Mouse (Mus musculus): ENCODE data around the gene Platr17.
A peak's percentile ranks its signal among the peaks of the same experiment; 100 is the strongest.
"Not testable (repeated sequence)": the region's sequence is repeated elsewhere in the genome, so short reads cannot be mapped to it uniquely, and the experiment has no call there.

Gene Platr17

GRCm38 (mm10) chr17:33904835-33905234, at the start of gene Platr17:
Gene Platr17, plus strand, starts transcription at chr17:33905135.
- DNase-seq (ENCODE audit: low spot score): not testable (repeated sequence)

GRCm38 (mm10) chr17:33857816-33858215, 47.1 kb upstream of the Platr17 start:
- DNase-seq (ENCODE audit: low spot score): no peak

GRCm38 (mm10) chr17:33865330-33866030, 39.5 kb upstream of the Platr17 start:
- peak; percentile 50 for DNase-seq (ENCODE audit: low spot score)

- DNase-seq (ENCODE audit: low spot score): not testable (repeated sequence)
These were observed 31.4 kb upstream of the Platr17 start, which contains the start of gene Gm7029 for GRCm38 (mm10) chr17:33873537-33873936. Gene Gm7029, plus strand, starts transcription at chr17:33873837.

GRCm38 (mm10) chr17:33874411-33874810, 30.5 kb upstream of the Platr17 start:
- DNase-seq (ENCODE audit: low spot score): no peak

- DNase-seq (ENCODE audit: low spot score): not testable (repeated sequence)
These were observed 29.1 kb upstream of the Platr17 start for GRCm38 (mm10) chr17:33875797-33876196.

- not testable (repeated sequence) for DNase-seq (ENCODE audit: low spot score)
These were observed 20.6 kb upstream of the Platr17 start for GRCm38 (mm10) chr17:33884320-33884719.

GRCm38 (mm10) chr17:33887802-33888201, 17.1 kb upstream of the Platr17 start:
- not testable (repeated sequence) for DNase-seq (ENCODE audit: low spot score)

GRCm38 (mm10) chr17:33888230-33888629, 16.7 kb upstream of the Platr17 start:
- DNase-seq (ENCODE audit: low spot score): not testable (repeated sequence)

GRCm38 (mm10) chr17:33889941-33890532, 14.9 kb upstream of the Platr17 start:
- DNase-seq (ENCODE audit: low spot score): not testable (repeated sequence)

GRCm38 (mm10) chr17:33890533-33891059, 14.3 kb upstream of the Platr17 start, which contains the start of gene Kifc1:
Gene Kifc1, minus strand, starts transcription at chr17:33890661.
- peak; percentile 99 for DNase-seq (ENCODE audit: low spot score)

- DNase-seq (ENCODE audit: low spot score): no peak
These were observed 13.6 kb upstream of the Platr17 start for GRCm38 (mm10) chr17:33891357-33891756.

- not testable (repeated sequence) for DNase-seq (ENCODE audit: low spot score)
These were observed 13.0 kb upstream of the Platr17 start for GRCm38 (mm10) chr17:33891892-33892291.

- no peak for DNase-seq (ENCODE audit: low spot score)
These were observed 12.5 kb upstream of the Platr17 start for GRCm38 (mm10) chr17:33892429-33892828.

- DNase-seq (ENCODE audit: low spot score): not testable (repeated sequence)
These were observed 11.9 kb upstream of the Platr17 start for GRCm38 (mm10) chr17:33893011-33893410.

GRCm38 (mm10) chr17:33897114-33897794, 7.7 kb upstream of the Platr17 start:
- DNase-seq (ENCODE audit: low spot score): no peak

- DNase-seq (ENCODE audit: low spot score): not testable (repeated sequence)
These were observed 6.7 kb upstream of the Platr17 start for GRCm38 (mm10) chr17:33898193-33898592.

- DNase-seq (ENCODE audit: low spot score): no peak
These were observed 5.3 kb upstream of the Platr17 start for GRCm38 (mm10) chr17:33899642-33900041.

GRCm38 (mm10) chr17:33900281-33900988, 4.5 kb upstream of the Platr17 start:
- DNase-seq (ENCODE audit: low spot score): no peak

- no peak for DNase-seq (ENCODE audit: low spot score)
These were observed 4.0 kb upstream of the Platr17 start for GRCm38 (mm10) chr17:33900989-33901314.

GRCm38 (mm10) chr17:33901653-33902052, 3.3 kb upstream of the Platr17 start:
- DNase-seq (ENCODE audit: low spot score): no peak

- DNase-seq (ENCODE audit: low spot score): no peak
These were observed 2.9 kb upstream of the Platr17 start for GRCm38 (mm10) chr17:33902079-33902478.

Measured in spleen, adult 12 weeks (tissue).